Mouse (Mus musculus): ENCODE data around the gene Rbms3. TPM values are rescaled to one million over a fixed set of nuclear protein-coding genes. Genes with fewer than 3 reads are reported as not detected.
A peak's percentile ranks its signal among the peaks of the same experiment; 100 is the strongest.

Rbms3 gene
- total and polyA plus RNA-seq, 3 experiments: 8.1 to 12.5 (median 8.8) TPM

DNA sequence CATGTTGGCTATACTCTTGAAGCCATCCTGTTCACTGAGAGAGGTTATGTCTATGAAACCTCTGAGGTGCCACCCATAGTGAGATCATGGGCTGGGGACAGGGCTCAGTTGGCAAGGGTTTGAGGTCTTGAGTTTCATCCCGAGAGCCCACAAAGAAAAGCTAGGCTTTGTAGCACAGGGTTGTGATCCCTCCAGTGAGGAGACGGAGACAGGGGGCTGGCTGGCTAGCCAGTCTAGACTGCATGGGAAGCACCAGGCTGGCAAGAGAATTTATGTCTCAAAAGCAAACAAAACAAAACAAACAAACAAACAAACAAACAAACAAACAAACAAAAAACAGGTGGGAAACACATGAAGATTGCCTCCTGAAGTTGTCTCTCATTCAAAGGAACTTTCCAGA lies 609.5 kb downstream of the Rbms3 start:
- intact Hi-C loops (cut with DNase I): no loop called here
- TF ChIP-seq CTCF (IDR thresholded peaks at IDR 0.05): no peak
- no peak for TF ChIP-seq POLR2A (IDR thresholded peaks at IDR 0.05; ENCODE audit: insufficient read depth, low read depth, low read length)
- no peak for TF ChIP-seq EP300 (IDR thresholded peaks at IDR 0.05; ENCODE audit: insufficient read depth, low read depth, low read length)
- no peaks in the 10 kb centered on the region for H3K36me3 ChIP-seq (ENCODE audit: control insufficient read depth, insufficient read depth, low read length)
- WGBS: 94% methylated on average over 2 of the region's 2 CpGs
- no peak overlapping the region for H3K9ac ChIP-seq (ENCODE audit: low read depth, low read length)
- H3K27me3 ChIP-seq (ENCODE audit: control insufficient read depth, insufficient read depth, low read length): no peaks in the 10 kb centered on the region
- H3K27ac ChIP-seq: no peak overlapping the region
- H3K79me2 ChIP-seq (replicated peaks; ENCODE audit: control insufficient read depth, insufficient read depth, low read length): no peaks in the 10 kb centered on the region
- no peak for DNase-seq
- H3K4me3 ChIP-seq: no peak overlapping the region
- no peaks in the 10 kb centered on the region; the same call in 1 of the 2 replicates for H3K4me1 ChIP-seq (ENCODE audit: control insufficient read depth, insufficient read depth, low read length)

- Histone ChIP-seq H3K27me3 (ENCODE audit: control insufficient read depth, insufficient read depth, low read length) (no peaks in the 10 kb centered on the region), H3K79me2 (replicated peaks; ENCODE audit: control insufficient read depth, insufficient read depth, low read length) (no peaks in the 10 kb centered on the region), H3K4me3 (no peak overlapping the region), H3K9ac (ENCODE audit: low read depth, low read length) (no peak overlapping the region), H3K36me3 (ENCODE audit: control insufficient read depth, insufficient read depth, low read length) (no peaks in the 10 kb centered on the region), H3K4me1 (ENCODE audit: control insufficient read depth, insufficient read depth, low read length) (no peaks in the 10 kb centered on the region; the same call in 1 of the 2 replicates), H3K27ac (peak overlapping the region; percentile 39)
- TF ChIP-seq EP300 (IDR thresholded peaks at IDR 0.05; ENCODE audit: insufficient read depth, low read depth, low read length) (0 out of 2 replicates have a peak, but pooled peaks have one; percentile 11), CTCF (IDR thresholded peaks at IDR 0.05) (no peak), POLR2A (IDR thresholded peaks at IDR 0.05; ENCODE audit: insufficient read depth, low read depth, low read length) (no peak)
- intact Hi-C loops (cut with DNase I): no loop called here
- peak; percentile 36 to 54 for DNase-seq
- WGBS: 40% methylated on average over 2 of the region's 2 CpGs
Measured at GRCm38 (mm10) chr9:117018741-117019163, 611.0 kb downstream of the Rbms3 start.

GRCm38 (mm10) chr9:117018301-117018700 lies 611.4 kb downstream of the Rbms3 start:
- Histone ChIP-seq H3K9ac (ENCODE audit: low read depth, low read length) (no peak overlapping the region), H3K27me3 (ENCODE audit: control insufficient read depth, insufficient read depth, low read length) (no peaks in the 10 kb centered on the region), H3K27ac (peak overlapping the region; percentile 39), H3K79me2 (replicated peaks; ENCODE audit: control insufficient read depth, insufficient read depth, low read length) (no peaks in the 10 kb centered on the region), H3K36me3 (ENCODE audit: control insufficient read depth, insufficient read depth, low read length) (no peaks in the 10 kb centered on the region), H3K4me1 (ENCODE audit: control insufficient read depth, insufficient read depth, low read length) (no peaks in the 10 kb centered on the region; the same call in 1 of the 2 replicates), H3K4me3 (no peak overlapping the region)
- TF ChIP-seq CTCF (IDR thresholded peaks at IDR 0.05) (no peak), EP300 (IDR thresholded peaks at IDR 0.05; ENCODE audit: insufficient read depth, low read depth, low read length) (no peak), POLR2A (IDR thresholded peaks at IDR 0.05; ENCODE audit: insufficient read depth, low read depth, low read length) (no peak)
- WGBS: 47% methylated on average over 12 of the region's 12 CpGs
- intact Hi-C loops (cut with DNase I): no loop called here
- no peak for DNase-seq

- WGBS: 71% methylated on average over 9 of the region's 9 CpGs
- no peak overlapping the region for H3K4me3 ChIP-seq
- no peak for TF ChIP-seq POLR2A (IDR thresholded peaks at IDR 0.05; ENCODE audit: insufficient read depth, low read depth, low read length)
- no peak for TF ChIP-seq CTCF (IDR thresholded peaks at IDR 0.05)
- no peak for TF ChIP-seq EP300 (IDR thresholded peaks at IDR 0.05; ENCODE audit: insufficient read depth, low read depth, low read length)
- H3K36me3 ChIP-seq (ENCODE audit: control insufficient read depth, insufficient read depth, low read length): no peaks in the 10 kb centered on the region
- intact Hi-C loops (cut with DNase I): no loop called here
- no peak overlapping the region for H3K27ac ChIP-seq
- no peaks in the 10 kb centered on the region for H3K79me2 ChIP-seq (replicated peaks; ENCODE audit: control insufficient read depth, insufficient read depth, low read length)
- H3K27me3 ChIP-seq (ENCODE audit: control insufficient read depth, insufficient read depth, low read length): no peaks in the 10 kb centered on the region
- no peaks in the 10 kb centered on the region; the same call in 1 of the 2 replicates for H3K4me1 ChIP-seq (ENCODE audit: control insufficient read depth, insufficient read depth, low read length)
- no peak overlapping the region for H3K9ac ChIP-seq (ENCODE audit: low read depth, low read length)
- no peak for DNase-seq
Measured at GRCm38 (mm10) chr9:117016605-117017319, 613.0 kb downstream of the Rbms3 start.

- no peak overlapping the region for H3K9ac ChIP-seq (ENCODE audit: low read depth, low read length)
- H3K27me3 ChIP-seq (ENCODE audit: control insufficient read depth, insufficient read depth, low read length): no peaks in the 10 kb centered on the region
- WGBS: 74% methylated on average over 3 of the region's 3 CpGs
- TF ChIP-seq CTCF (IDR thresholded peaks at IDR 0.05): no peak
- no peak for TF ChIP-seq POLR2A (IDR thresholded peaks at IDR 0.05; ENCODE audit: insufficient read depth, low read depth, low read length)
- TF ChIP-seq EP300 (IDR thresholded peaks at IDR 0.05; ENCODE audit: insufficient read depth, low read depth, low read length): no peak
- intact Hi-C loops (cut with DNase I): no loop called here
- H3K27ac ChIP-seq: no peak overlapping the region
- no peaks in the 10 kb centered on the region; the same call in none of the 2 replicates for H3K4me1 ChIP-seq (ENCODE audit: control insufficient read depth, insufficient read depth, low read length)
- H3K4me3 ChIP-seq: no peak overlapping the region
- no peaks in the 10 kb centered on the region for H3K79me2 ChIP-seq (replicated peaks; ENCODE audit: control insufficient read depth, insufficient read depth, low read length)
- H3K36me3 ChIP-seq (ENCODE audit: control insufficient read depth, insufficient read depth, low read length): no peaks in the 10 kb centered on the region
- no peak for DNase-seq
Measured at GRCm38 (mm10) chr9:117013386-117013785, 616.3 kb downstream of the Rbms3 start.

- Histone ChIP-seq H3K36me3 (ENCODE audit: control insufficient read depth, insufficient read depth, low read length) (no peaks in the 10 kb centered on the region), H3K79me2 (replicated peaks; ENCODE audit: control insufficient read depth, insufficient read depth, low read length) (no peaks in the 10 kb centered on the region), H3K4me1 (ENCODE audit: control insufficient read depth, insufficient read depth, low read length) (no peaks in the 10 kb centered on the region; the same call in none of the 2 replicates), H3K27ac (no peak overlapping the region), H3K4me3 (no peak overlapping the region), H3K9ac (ENCODE audit: low read depth, low read length) (no peak overlapping the region), H3K27me3 (ENCODE audit: control insufficient read depth, insufficient read depth, low read length) (no peaks in the 10 kb centered on the region)
- no peak for DNase-seq
- intact Hi-C loops (cut with DNase I): no loop called here
- TF ChIP-seq CTCF (IDR thresholded peaks at IDR 0.05): no peak
- TF ChIP-seq POLR2A (IDR thresholded peaks at IDR 0.05; ENCODE audit: insufficient read depth, low read depth, low read length): no peak
- no peak for TF ChIP-seq EP300 (IDR thresholded peaks at IDR 0.05; ENCODE audit: insufficient read depth, low read depth, low read length)
- WGBS: 73% methylated on average over 3 of the region's 3 CpGs
Measured at GRCm38 (mm10) chr9:117010801-117011200, 618.9 kb downstream of the Rbms3 start.
